Mouse (Mus musculus) E14TG2a.4 (cell line): ENCODE results near the gene Zcchc7.

Experiments
- H3K27me3 ChIP-seq: 2 replicates; pipeline ENCODE4 v1.6.1; 2014; ENCODE audit warnings: low read length, control low read depth; ENCODE audit not compliant: insufficient read depth
- H3K36me3 ChIP-seq: 2 replicates; pipeline ENCODE4 v1.6.1; 2014; ENCODE audit warnings: low read length, control low read depth; ENCODE audit not compliant: insufficient read depth
- H3K4me1 ChIP-seq: replicated peaks from 2 replicates; pipeline ENCODE4 v1.6.1; 2014; ENCODE audit warnings: low read depth, low read length, control low read depth
- H3K4me3 ChIP-seq: replicated peaks from 2 replicates; pipeline ENCODE4 v1.5.1; 2014; ENCODE audit warnings: mild to moderate bottlenecking, low read length
- H3K9me3 ChIP-seq: 2 replicates; pipeline ENCODE4 v1.6.1; 2014; ENCODE audit warnings: low read length, control low read depth
- CTCF ChIP-seq: conservative IDR thresholded peaks from 2 replicates; pipeline ENCODE4 v1.5.1; 2014; ENCODE audit warnings: low read length
- NANOG ChIP-seq: IDR thresholded peaks from 2 replicates; pipeline ENCODE4 v1.6.1; 2014; ENCODE audit warnings: borderline replicate concordance, low read length, mixed read lengths
- POU5F1 ChIP-seq: IDR thresholded peaks from 2 replicates; pipeline ENCODE4 v1.6.1; 2014; ENCODE audit warnings: low read length, borderline replicate concordance

Zcchc7 gene

GRCm38 (mm10) chr4:44970612-44971110, 215.0 kb downstream of the Zcchc7 start:
- H3K27me3 ChIP-seq, result peaks cover 29% of the 10 kb centered on the region
- peaks cover 3% of the 10 kb centered on the region; the same call in 1 of the 2 replicates for H3K9me3 ChIP-seq
- peak; percentile 84 for TF ChIP-seq CTCF
- no peak for TF ChIP-seq NANOG
- H3K4me1 ChIP-seq, result peaks cover 31% of the 10 kb centered on the region
- no peaks in the 10 kb centered on the region for H3K36me3 ChIP-seq
- no peak overlapping the region for H3K4me3 ChIP-seq

- 0 out of 2 replicates have a peak, but pooled peaks cover 15% of the 10 kb centered on the region for H3K27me3 ChIP-seq
- no peaks in the 10 kb centered on the region for H3K36me3 ChIP-seq
- peaks cover 3% of the 10 kb centered on the region; the same call in 1 of the 2 replicates for H3K9me3 ChIP-seq
- TF ChIP-seq NANOG, result no peak
- peak; percentile 96 for TF ChIP-seq CTCF
- TF ChIP-seq POU5F1, result no peak
- peak overlapping the region; percentile 68 for H3K4me3 ChIP-seq
- peaks cover 21% of the 10 kb centered on the region for H3K4me1 ChIP-seq
Observed at GRCm38 (mm10) chr4:44973450-44973849, 217.8 kb downstream of the Zcchc7 start.

GRCm38 (mm10) chr4:44973871-44974270, 218.2 kb downstream of the Zcchc7 start:
- peaks cover 3% of the 10 kb centered on the region; the same call in 1 of the 2 replicates for H3K9me3 ChIP-seq
- TF ChIP-seq CTCF (no peak), NANOG (no peak), POU5F1 (no peak)
- 0 out of 2 replicates have a peak, but pooled peaks cover 11% of the 10 kb centered on the region for H3K27me3 ChIP-seq
- peak overlapping the region; percentile 68 for H3K4me3 ChIP-seq
- H3K36me3 ChIP-seq, result no peaks in the 10 kb centered on the region
- H3K4me1 ChIP-seq, result peaks cover 17% of the 10 kb centered on the region

GRCm38 (mm10) chr4:44974331-44974730, 218.7 kb downstream of the Zcchc7 start:
- Histone ChIP-seq H3K27me3 (0 out of 2 replicates have a peak, but pooled peaks cover 7% of the 10 kb centered on the region), H3K4me3 (peak overlapping the region; percentile 68), H3K9me3 (peaks cover 3% of the 10 kb centered on the region; the same call in 1 of the 2 replicates), H3K36me3 (no peaks in the 10 kb centered on the region), H3K4me1 (peaks cover 16% of the 10 kb centered on the region)
- no peak for TF ChIP-seq NANOG

- no peak for TF ChIP-seq NANOG
- TF ChIP-seq CTCF, result no peak
- TF ChIP-seq POU5F1, result no peak
- Histone ChIP-seq H3K4me1 (peaks cover 29% of the 10 kb centered on the region), H3K9me3 (peaks cover 3% of the 10 kb centered on the region; the same call in 1 of the 2 replicates), H3K27me3 (0 out of 2 replicates have a peak, but pooled peaks cover 4% of the 10 kb centered on the region), H3K36me3 (no peaks in the 10 kb centered on the region), H3K4me3 (no peak overlapping the region)
Observed at GRCm38 (mm10) chr4:44976026-44976615, 220.4 kb downstream of the Zcchc7 start.

GRCm38 (mm10) chr4:44976921-44977710, 221.4 kb downstream of the Zcchc7 start:
- peaks cover 35% of the 10 kb centered on the region for H3K4me1 ChIP-seq
- TF ChIP-seq NANOG (no peak), POU5F1 (no peak), CTCF (peak; percentile 42)
- peaks cover 3% of the 10 kb centered on the region; the same call in 1 of the 2 replicates for H3K9me3 ChIP-seq
- H3K27me3 ChIP-seq, result 0 out of 2 replicates have a peak, but pooled peaks cover 2% of the 10 kb centered on the region
- H3K4me3 ChIP-seq, result no peak overlapping the region
- H3K36me3 ChIP-seq, result no peaks in the 10 kb centered on the region

- H3K36me3 ChIP-seq, result peaks cover 7% of the 10 kb centered on the region
- TF ChIP-seq CTCF (no peak), NANOG (no peak), POU5F1 (no peak)
- H3K4me1 ChIP-seq, result peaks cover 43% of the 10 kb centered on the region
- 0 out of 2 replicates have a peak, but pooled peaks cover 2% of the 10 kb centered on the region for H3K27me3 ChIP-seq
- no peak overlapping the region for H3K4me3 ChIP-seq
- no peaks in the 10 kb centered on the region for H3K9me3 ChIP-seq
Observed at GRCm38 (mm10) chr4:44978175-44978574, 222.5 kb downstream of the Zcchc7 start.

- Histone ChIP-seq H3K27me3 (no peaks in the 10 kb centered on the region), H3K9me3 (no peaks in the 10 kb centered on the region), H3K4me3 (no peak overlapping the region), H3K36me3 (peaks cover 24% of the 10 kb centered on the region), H3K4me1 (peaks cover 51% of the 10 kb centered on the region)
- TF ChIP-seq POU5F1 (no peak), CTCF (no peak), NANOG (no peak)
Observed at GRCm38 (mm10) chr4:44979794-44980338, 224.2 kb downstream of the Zcchc7 start.
